Mouse (Mus musculus) spleen, postnatal 10 days (tissue): Measurements from ENCODE around the gene Alox12.

Experiments
- DNase-seq, 2 experiments: peaks; one replicate each; pipeline ENCODE4 v3.0.0; 2021 to 2022; ENCODE audit warnings: low spot score in 2 of 2

Gene Alox12

DNA sequence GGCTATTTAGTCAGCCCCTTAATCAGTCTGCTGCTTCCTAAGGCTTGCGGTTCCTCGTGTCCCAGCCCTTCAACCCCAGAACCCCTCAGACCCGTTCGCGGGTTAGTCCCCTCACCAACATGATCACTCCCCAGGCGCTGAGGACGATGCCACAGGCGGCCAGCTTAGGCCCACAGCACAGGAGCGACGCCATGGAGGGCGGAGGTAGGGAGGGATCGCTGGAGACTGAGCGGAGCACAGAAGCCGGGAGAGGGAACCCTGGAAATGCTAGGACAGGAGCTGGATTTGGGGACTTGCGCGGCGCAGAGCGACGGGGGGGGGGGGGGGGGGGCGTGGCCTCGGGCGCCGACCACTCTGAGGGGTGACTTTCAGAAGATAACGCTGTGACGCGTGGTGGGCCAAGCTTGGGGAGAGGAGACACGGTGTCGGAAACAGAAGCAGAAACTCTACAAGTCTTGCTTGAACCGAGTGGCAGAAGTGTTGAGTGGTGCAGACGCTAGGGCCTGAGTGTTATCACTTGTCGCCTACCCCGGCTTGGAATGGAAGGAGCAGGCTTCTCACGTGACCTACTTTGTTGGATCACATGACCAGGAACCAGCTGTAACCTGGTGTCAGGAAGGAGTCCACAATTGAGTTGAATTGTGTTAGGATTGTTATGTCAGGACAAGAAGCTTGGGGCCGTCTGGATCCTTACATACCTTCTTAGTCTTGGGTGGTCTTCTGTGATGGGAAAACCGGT, 15.4 kb downstream of the Alox12 start, which contains the start of the genes Gm21988 and Rnasek:
Gm21988 (minus strand) TSS at position 290 of the 739 bp plus-strand sequence.
Rnasek (minus strand) TSS at position 302 of the 739 bp plus-strand sequence.
- peak; percentile 83 to 90 for DNase-seq

- DNase-seq, result peak in 1 of 2 experiments; percentile 52
These were observed 16.3 kb downstream of the Alox12 start for GRCm38 (mm10) chr11:70238591-70239440.

DNA sequence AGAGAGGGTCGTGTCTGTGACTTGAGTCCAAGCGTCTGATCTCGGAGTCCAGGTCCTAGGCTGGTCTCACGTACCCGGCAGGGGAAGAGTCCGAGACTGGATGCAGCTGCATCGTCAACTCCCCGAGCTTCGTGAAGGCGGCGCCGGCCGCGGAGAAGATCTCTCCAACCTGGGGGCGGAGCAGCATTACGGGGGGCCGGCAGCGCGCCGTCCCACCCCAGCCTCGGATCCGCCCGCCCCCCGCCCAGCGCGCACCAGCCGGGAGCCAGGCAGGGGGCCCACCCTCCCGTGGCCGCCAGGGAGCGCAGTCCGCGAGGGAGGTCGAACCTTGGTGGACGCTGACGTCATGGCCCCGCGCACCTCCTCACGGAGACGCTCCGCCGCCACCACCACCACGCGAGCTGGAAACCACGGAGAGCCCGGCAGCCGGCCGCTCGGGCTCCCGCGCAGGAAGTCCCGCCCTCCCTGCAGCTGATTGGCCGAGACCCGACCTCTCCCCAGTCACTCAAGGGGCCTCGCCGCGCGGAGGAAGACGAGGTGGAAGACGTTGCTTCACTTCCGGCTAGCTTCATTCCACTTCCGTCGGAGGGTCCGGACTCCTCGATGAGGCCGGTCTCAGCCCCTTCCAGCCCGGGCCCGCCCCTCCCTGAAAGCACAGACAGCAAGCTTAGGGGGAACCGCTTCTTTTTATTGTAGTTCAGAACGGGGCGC, 17.5 kb downstream of the Alox12 start, which contains the start of gene 0610010K14Rik:
0610010K14Rik (minus strand) TSS at position 458 of the 711 bp plus-strand sequence.
- peak; percentile 99 for DNase-seq

DNA sequence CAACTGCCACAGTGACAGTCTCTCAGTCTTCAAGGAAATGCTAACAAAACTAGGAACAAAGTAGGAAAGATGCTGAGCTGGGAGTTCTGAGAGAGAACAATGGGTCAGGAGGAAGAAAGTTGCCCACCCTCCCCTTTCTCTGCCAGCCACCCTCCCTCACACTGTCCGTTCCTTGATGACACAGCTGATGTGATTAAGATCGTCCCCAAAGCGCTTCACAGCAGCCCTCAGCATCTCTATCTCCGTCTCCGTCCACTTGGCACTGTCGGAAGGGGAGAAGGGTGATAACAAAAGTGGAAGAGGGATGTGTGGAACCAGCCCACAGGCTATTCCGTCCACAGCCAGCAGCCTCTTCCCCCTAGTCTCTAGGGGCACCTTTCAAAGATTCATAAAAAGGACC, 18.4 kb downstream of the Alox12 start:
- no peak for DNase-seq

GRCm38 (mm10) chr11:70235254-70235900, 19.8 kb downstream of the Alox12 start:
- DNase-seq, result no peak

- no peak for DNase-seq
These were observed 20.7 kb downstream of the Alox12 start for GRCm38 (mm10) chr11:70234497-70234896.

DNA sequence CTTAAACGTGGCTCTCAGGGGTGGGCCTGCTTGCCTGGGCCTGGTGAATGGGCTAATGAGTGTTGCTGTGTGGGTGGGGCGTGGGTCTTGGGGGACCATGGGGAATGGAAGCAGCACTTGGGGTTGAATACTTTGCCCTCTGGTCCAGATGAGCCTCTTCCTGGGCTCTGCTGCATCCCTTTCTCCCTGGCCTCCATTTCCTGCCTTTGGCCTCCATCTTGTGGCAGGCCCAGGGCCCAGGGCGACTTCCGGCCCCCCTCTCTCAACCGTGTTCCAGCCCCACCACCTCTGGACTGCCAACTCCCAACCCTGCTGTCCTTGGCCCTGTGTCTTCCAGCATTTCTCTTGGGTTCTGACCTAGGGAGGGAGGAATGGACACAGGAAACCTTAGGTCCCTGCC, 21.1 kb downstream of the Alox12 start:
- no peak for DNase-seq

GRCm38 (mm10) chr11:70233016-70233415, 22.1 kb downstream of the Alox12 start:
- DNase-seq, result no peak

DNA sequence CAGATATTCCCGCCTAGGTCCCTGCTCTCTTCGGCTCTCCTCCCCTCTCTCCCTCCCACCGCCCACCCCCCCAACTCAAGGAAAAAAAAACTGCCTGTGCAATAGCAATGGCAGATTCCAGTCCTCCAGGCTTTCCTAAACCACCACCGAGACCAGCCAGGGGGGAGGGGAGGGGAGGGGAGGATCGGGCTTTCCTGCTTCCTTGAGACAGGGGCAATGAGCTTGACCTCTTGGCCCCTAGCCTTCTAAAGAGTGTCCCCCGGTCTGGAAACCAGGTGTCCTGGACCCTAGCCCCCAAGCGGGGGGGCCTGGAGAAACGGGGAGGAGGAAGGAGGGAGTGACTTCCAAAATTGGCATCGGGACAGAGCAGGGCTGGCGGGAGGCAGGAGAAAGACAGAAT, 22.6 kb downstream of the Alox12 start:
- DNase-seq, result no peak

GRCm38 (mm10) chr11:70230239-70230727, 24.9 kb downstream of the Alox12 start:
- peak; percentile 86 to 91 for DNase-seq

GRCm38 (mm10) chr11:70229260-70230010, 25.7 kb downstream of the Alox12 start, which contains the start of gene Bcl6b:
Bcl6b (minus strand) TSS chr11:70229798.
- peak in 1 of 2 experiments; percentile 49 for DNase-seq

- DNase-seq, result peak; percentile 82 to 93
These were observed 26.3 kb downstream of the Alox12 start for GRCm38 (mm10) chr11:70228828-70229227.

DNA sequence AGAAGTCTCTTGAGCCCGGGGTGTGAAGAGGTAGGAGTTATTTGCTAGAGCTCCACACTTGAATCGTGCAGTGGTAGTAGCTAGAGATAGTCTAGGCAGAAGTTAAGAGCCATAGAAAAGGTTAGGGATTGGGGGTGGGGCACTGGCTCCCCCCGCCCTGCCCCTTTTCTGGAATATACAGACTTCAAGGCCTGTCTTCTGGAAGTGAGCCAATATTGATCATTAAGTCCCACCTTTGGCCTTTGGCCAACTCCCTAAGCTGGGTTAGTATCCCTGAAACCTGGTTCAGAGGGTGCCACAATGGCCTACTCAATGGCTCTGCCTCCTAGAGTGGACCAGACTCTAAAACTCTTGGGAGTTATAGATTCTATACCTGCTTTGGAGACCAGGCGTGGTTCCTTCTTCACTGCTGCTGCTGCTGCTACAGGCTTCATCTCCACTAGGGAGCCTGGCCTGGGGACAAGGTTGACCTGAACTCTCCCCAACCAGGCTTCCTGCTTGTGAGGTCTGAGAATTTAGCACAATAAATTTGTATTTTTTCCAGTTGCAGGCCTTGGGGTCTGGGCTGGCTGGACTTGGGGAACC, 27.4 kb downstream of the Alox12 start:
- no peak for DNase-seq

- DNase-seq, result no peak
These were observed 28.0 kb downstream of the Alox12 start for GRCm38 (mm10) chr11:70227126-70227525.

DNA sequence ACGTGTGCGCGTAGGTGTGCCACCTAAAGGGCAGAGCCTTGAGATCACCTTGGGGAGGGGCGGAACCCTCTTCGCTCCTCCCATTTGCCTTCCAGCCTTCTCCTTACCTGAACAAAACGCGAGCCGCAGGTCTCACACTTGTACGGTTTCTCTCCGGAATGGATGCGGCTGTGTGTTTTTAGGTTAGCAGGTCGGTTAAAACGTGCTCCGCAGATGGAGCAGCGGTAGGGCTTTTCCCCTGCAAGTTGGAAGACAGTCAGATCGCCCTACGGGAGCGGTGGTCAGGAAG, 28.6 kb downstream of the Alox12 start:
- DNase-seq, result no peak

- DNase-seq, result no peak
These were observed 29.2 kb downstream of the Alox12 start for GRCm38 (mm10) chr11:70225798-70226601.

DNA sequence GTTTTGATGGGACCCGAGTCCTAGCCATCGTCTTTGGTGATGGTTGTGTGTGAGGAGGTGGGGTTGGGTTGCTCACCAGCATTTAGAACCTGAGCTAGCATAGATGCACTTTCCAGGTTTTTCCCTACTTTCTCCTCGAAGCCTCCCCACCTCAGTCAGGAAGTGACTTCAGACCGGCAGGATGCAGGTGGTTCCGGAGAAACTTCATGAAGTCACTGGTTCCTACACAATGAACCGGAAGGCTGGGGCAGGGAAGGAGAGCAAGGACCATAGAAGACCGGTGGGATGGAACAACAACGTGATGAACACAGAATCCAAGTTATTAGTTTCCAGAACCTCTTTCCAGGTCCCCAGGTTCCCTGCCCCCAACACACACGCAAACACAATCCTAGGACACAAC, 31.4 kb downstream of the Alox12 start:
- no peak for DNase-seq

DNA sequence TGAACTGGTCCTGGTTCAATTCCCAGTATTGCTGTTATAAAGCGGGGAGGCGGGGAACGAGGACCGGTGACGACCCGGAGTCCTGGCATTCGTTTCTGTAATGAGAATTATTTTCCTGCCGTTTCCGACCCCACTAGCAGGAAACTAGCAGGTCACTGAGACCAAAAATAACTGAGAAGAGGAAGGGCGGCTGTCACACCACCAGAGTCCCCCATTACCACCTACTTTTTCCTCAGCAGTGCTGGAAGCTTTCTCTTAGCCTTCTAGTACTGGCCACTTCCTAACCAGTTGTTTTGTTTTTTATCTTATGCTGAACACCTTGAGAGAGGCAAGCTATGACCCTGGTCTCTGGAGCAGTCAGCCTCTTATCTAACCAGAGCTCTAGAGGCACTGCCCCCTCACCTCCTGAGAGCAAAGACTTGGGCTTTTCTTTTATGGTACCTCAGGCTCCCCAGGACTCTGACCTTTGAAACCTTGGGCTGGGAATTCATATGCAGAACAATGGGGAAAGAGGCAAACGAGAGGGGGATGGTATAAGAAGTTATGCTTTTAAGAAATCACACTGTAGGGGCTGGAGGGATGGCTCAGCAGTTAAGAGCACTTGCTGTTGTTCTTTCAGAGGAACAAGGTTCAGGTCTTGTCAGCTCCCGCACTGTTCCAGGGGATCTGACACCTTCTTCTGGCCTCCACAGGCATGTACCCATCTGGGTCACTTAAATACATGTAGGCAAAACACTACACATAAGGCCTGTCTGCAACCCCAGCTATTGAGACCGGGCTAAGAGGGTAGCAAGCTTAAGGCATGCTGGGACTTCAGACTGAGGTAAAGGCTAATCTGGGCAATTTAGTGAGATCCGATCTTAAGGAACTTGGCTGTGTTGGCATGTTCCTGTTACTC, 33.3 kb downstream of the Alox12 start:
- peak; percentile 47 to 59 for DNase-seq
